Mouse (Mus musculus) C2C12 (cell line): ENCODE measurements around the gene Acadm. TPM values are rescaled to one million over a fixed set of nuclear protein-coding genes. Genes with fewer than 3 reads are reported as not detected.

Source experiments
- H3K27me3 ChIP-seq: one replicate; pipeline ENCODE4 v1.6.1; 2011; ENCODE audit not compliant: control insufficient read depth, insufficient read depth, insufficient read length
- H3K36me3 ChIP-seq: one replicate; pipeline ENCODE4 v1.6.1; 2011; ENCODE audit not compliant: control insufficient read depth, insufficient read depth
- H3K4me3 ChIP-seq: one replicate; pipeline ENCODE4 v1.5.1; 2011; ENCODE audit warnings: mild to moderate bottlenecking, control low read depth; ENCODE audit not compliant: poor library complexity, insufficient read depth, severe bottlenecking
- H3K79me2 ChIP-seq: one replicate; pipeline ENCODE4 v1.6.1; 2011; ENCODE audit not compliant: control insufficient read depth, insufficient read depth
- H3K79me3 ChIP-seq: one replicate; pipeline ENCODE4 v1.6.1; 2011; ENCODE audit warnings: low read depth, control low read depth
- H3ac ChIP-seq: one replicate; pipeline ENCODE3; 2011; ENCODE audit warnings: low read depth; ENCODE audit not compliant: control insufficient read depth, insufficient read length
- CEBPB ChIP-seq: IDR thresholded peaks from one replicate; pipeline ENCODE4 v1.6.1; 2011; ENCODE audit warnings: low read depth, mild to moderate bottlenecking, control low read depth, moderate library complexity
- CTCF ChIP-seq: IDR thresholded peaks from one replicate; pipeline ENCODE4 v1.5.1; 2011; ENCODE audit not compliant: control insufficient read depth, insufficient read depth, insufficient read length
- FOSL1 ChIP-seq: IDR thresholded peaks from one replicate; pipeline ENCODE4 v1.8.0; 2011; ENCODE audit warnings: mild to moderate bottlenecking, low read length; ENCODE audit not compliant: poor library complexity, insufficient read depth, severe bottlenecking
- MAX ChIP-seq: IDR thresholded peaks from one replicate; pipeline ENCODE4 v1.6.1; 2011; ENCODE audit warnings: mild to moderate bottlenecking, control low read depth
- MYOD1 ChIP-seq: IDR thresholded peaks from one replicate; pipeline ENCODE4 v1.6.1; 2011; ENCODE audit warnings: low read depth; ENCODE audit not compliant: control insufficient read depth, insufficient read length
- MYOG ChIP-seq: IDR thresholded peaks from one replicate; pipeline ENCODE4 v1.6.1; 2011; ENCODE audit not compliant: control insufficient read depth, insufficient read length; ENCODE audit errors: extremely low read depth
- USF1 ChIP-seq: IDR thresholded peaks from one replicate; pipeline ENCODE4 v1.6.1; 2011; ENCODE audit warnings: low read depth, mild to moderate bottlenecking, control low read depth, moderate library complexity
- polyA plus RNA-seq: library from polyadenylated mRNA; unstranded; fragments of >200 nt; fragmentation: generic; extraction: Trizol; gene quantifications from one replicate; pipeline ENCODE4 v1.2.1, GENCODE M21; 2012; ENCODE audit warnings: missing spikeins

Gene Acadm
- polyA plus RNA-seq, 1 experiment = 26.0 TPM

DNA sequence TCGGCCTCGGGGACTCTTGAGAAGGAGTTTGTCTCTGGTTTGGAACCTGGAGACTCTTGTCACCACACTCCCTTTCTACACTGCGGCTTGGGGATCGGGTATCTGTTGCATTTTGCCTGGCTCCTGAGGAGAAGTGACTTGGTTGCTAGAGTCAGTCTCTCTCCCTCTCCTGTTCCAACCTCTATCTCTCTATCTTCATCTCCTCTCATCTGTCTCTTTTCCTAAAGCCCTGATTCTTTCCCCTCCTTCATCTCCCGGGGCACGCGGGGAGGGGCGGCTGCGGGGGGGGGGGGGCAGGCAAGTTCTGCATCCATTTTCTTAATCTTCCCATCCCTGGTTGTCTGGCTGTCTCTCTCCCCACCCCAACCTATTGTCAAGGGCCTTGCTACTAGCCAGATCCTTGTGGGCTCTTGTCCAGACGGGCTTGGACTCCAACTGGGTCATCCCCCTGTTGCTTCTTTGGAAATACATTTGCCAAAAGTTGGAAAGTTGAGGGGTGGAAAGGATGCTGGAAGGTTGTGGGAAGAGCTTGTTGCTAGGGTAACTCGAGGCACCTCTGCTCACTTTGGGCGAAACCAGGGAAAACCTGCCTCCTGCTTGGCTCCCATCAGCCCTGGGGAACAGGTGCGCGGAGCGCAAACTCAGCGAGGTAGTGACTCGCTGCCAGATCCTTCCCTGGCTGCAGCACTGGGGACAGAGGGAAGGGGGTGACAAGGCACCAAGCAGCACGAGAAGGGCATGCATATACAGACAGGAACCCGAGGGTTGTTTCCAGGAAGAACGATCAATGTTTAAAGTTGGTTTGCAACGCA is 29.7 kb upstream of the Acadm start:
- Histone ChIP-seq H3K27me3 (peaks cover 21% of the 10 kb centered on the region), H3K4me3 (no peak overlapping the region), H3K79me3 (no peaks in the 10 kb centered on the region), H3ac (no peak overlapping the region), H3K36me3 (no peaks in the 10 kb centered on the region), H3K79me2 (no peaks in the 10 kb centered on the region)
- TF ChIP-seq USF1 (no peak), MYOD1 (no peak), CTCF (no peak), MAX (no peak), MYOG (no peak), CEBPB (no peak), FOSL1 (no peak)

DNA sequence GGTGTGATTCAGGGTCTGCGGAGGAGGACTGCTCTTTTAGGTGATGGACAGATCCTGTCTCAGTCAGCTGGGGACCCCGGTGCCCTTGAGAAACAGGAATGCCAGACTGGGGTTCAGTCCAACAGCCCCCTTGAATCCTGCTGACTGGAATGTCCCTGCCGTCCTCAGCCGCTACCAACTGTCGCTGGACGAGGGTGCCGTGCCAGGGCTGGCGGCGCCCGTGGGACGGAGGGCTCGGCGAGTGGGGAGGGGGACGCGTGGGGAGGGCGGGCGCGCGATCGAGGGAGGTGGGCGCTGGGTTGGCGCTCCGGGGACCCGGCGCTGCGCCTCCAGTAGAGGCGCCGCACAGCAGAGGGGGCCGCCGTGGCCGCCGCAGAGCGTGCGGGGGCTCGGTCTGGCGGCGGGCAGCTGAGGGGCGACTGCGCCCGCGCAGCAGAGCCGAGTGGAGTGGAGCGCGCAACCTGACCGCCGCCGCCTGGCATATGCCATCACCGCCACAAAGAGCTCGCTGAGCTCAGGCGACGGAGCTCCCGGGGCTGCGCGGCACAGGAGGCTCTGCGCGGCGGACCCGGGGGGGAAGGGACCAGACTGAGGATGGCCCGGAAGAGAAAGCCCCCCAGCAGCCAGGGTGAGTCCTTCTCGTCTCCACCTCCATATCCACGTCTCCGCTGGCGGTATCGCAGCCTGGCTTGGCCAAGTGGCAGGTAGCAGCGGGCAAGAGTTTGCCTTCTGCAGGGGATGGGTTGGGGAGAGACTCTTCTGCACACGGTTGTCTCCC is 28.9 kb upstream of the Acadm start, which contains the start of gene Slc44a5:
Gene Slc44a5 (plus strand): TSS at position 266 of the 778 bp plus-strand sequence.
- no peaks in the 10 kb centered on the region for H3K79me2 ChIP-seq
- H3K36me3 ChIP-seq = no peaks in the 10 kb centered on the region
- no peak for TF ChIP-seq MYOD1
- no peak for TF ChIP-seq MYOG
- H3ac ChIP-seq = no peak within 1 kb of the TSS
- peaks cover 21% of the 10 kb centered on the region for H3K27me3 ChIP-seq
- H3K4me3 ChIP-seq = no peak within 1 kb of the TSS
- no peaks in the 10 kb centered on the region for H3K79me3 ChIP-seq

DNA sequence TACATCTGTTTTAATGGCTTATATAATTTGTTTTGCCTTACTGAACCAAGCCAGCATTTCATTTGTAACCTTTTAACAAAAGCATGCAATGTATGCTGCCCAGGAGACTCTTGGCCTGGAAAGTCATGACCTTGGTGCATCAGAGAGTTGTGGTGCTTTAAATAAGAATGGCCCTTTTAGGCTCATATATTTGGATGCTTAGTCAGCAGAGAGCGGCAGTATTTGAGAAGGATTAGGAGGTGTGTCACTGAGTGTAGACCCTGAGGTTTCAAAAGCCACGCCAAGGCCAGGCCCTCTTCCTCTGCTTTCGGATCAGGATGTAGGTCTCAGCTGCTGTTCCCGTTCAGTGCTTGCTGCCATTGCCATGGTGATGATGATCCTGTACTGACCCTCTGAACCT is 25.0 kb upstream of the Acadm start:
- Histone ChIP-seq H3K36me3 (no peaks in the 10 kb centered on the region), H3K79me2 (no peaks in the 10 kb centered on the region), H3K27me3 (peaks cover 13% of the 10 kb centered on the region), H3ac (no peak overlapping the region), H3K79me3 (no peaks in the 10 kb centered on the region), H3K4me3 (no peak overlapping the region)
- TF ChIP-seq CTCF = no peak
- no peak for TF ChIP-seq CEBPB
- TF ChIP-seq FOSL1 = no peak
- no peak for TF ChIP-seq MYOD1
- TF ChIP-seq MAX = no peak
- TF ChIP-seq USF1 = no peak
- no peak for TF ChIP-seq MYOG

DNA sequence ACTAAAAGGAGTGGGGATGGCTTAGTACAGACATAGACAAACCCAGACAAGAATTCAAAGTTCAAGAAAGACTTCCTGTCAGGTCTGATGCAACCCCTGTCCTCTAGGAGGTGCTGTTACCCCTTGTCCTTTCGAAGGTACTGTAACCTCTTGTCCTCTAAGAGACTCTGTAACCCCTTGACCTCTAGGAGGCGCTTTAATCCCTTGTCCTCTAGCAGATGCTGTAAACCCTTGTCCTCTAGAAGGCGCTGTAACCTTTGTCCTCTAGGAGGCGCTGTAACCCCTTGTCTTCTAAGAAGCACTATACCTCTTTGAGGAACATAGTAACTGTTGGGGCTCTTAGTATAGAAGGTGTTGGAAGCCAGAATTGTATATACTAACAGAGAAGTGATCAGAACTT is 24.1 kb upstream of the Acadm start:
- Histone ChIP-seq H3K79me2 (no peaks in the 10 kb centered on the region), H3K36me3 (no peaks in the 10 kb centered on the region), H3K4me3 (no peak overlapping the region), H3ac (no peak overlapping the region), H3K79me3 (no peaks in the 10 kb centered on the region), H3K27me3 (peaks cover 7% of the 10 kb centered on the region)
- TF ChIP-seq CEBPB = no peak
- TF ChIP-seq FOSL1 = no peak
- TF ChIP-seq MYOG = no peak
- no peak for TF ChIP-seq MYOD1

DNA sequence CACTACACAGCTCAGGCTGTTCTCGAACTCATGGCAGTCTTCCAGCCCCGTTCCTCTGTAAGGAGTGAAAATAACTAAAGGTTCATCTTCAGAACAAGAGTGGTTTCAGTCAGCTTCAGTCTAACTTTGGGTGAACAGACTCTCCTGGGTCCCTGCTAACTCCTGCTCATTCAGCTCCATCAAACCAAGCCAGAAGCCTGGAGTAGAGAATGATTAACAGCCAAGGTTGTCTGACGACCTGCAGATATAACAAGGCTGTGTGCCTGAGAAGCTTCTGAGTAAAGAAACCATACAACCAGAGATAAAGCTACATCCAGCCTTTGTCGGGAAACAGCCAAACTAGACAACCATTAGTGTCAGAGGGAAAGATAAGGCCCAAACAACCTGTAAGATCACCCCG is 23.0 kb upstream of the Acadm start:
- no peak overlapping the region for H3K4me3 ChIP-seq
- TF ChIP-seq USF1 (no peak), FOSL1 (no peak), CTCF (no peak), MAX (no peak), MYOG (no peak)
- H3K79me2 ChIP-seq = no peaks in the 10 kb centered on the region
- no peaks in the 10 kb centered on the region for H3K79me3 ChIP-seq
- no peaks in the 10 kb centered on the region for H3K36me3 ChIP-seq
- no peaks in the 10 kb centered on the region for H3K27me3 ChIP-seq
- H3ac ChIP-seq = no peak overlapping the region
